Mouse (Mus musculus) lung, postnatal 0 days (tissue): ENCODE results near the gene Ttc25.

ENCODE experiments used
- CTCF ChIP-seq: IDR thresholded peaks from 2 replicates; pipeline ENCODE4 v1.5.1; 2016; ENCODE audit warnings: antibody characterized with exemption, mild to moderate bottlenecking
- EP300 ChIP-seq: IDR thresholded peaks from 2 replicates; pipeline ENCODE4 v1.6.1; 2016; ENCODE audit warnings: antibody characterized with exemption, mild to moderate bottlenecking, control low read depth

GRCm38 (mm10) chr11:100500241-100500640, 45.2 kb upstream of the Ttc25 start:
- no peak for TF ChIP-seq EP300
- no peak for TF ChIP-seq CTCF
